Comparison of ENCODE assay signal across 8 mouse cellular contexts in genomic region chr5:34637591-34638156, GRCm38 (mm10). TPM values are rescaled to one million over a fixed set of nuclear protein-coding genes. Genes with fewer than 3 reads are reported as not detected.
A peak's percentile ranks its signal among the peaks of the same experiment; 100 is the strongest.
DNase-seq lines count a peak whose midpoint lies in the region; ATAC-seq and TF ChIP-seq lines count a peak whose summit lies in the region.

No protein-coding gene starts in this region.

- H3K9ac ChIP-seq in heart, embryonic 12.5 days, result peak overlapping the region; percentile 77; the same call in 1 of the 2 replicates
- no peak overlapping the region for H3K9ac ChIP-seq in forebrain, embryonic 12.5 days
- H3K9ac ChIP-seq in liver, embryonic 13.5 days, result peak overlapping the region; percentile 85

- H3K4me1 ChIP-seq in heart, embryonic 12.5 days (replicated peaks), result peaks cover 22% of the 10 kb centered on the region
- H3K4me1 ChIP-seq in forebrain, embryonic 12.5 days, result peaks cover 22% of the 10 kb centered on the region
- peaks cover 54% of the 10 kb centered on the region for H3K4me1 ChIP-seq in liver, embryonic 13.5 days (replicated peaks)

- intact Hi-C loops in left cerebral cortex, postnatal 36 days (cut with DNase I), result loop anchor here (2.0 to 5.0 kb wide), 2 partner anchors 119 to 300 kb away; partner anchors contain the start of gene Rnf4

- peak overlapping the region; percentile 92 for H3K4me2 ChIP-seq in heart, embryonic 12.5 days
- H3K4me2 ChIP-seq in forebrain, embryonic 12.5 days, result peak overlapping the region; percentile 88
- peak overlapping the region; percentile 98 for H3K4me2 ChIP-seq in liver, embryonic 13.5 days

- no peak for TF ChIP-seq CTCF in C2C12 (IDR thresholded peaks at IDR 0.05; ENCODE audit: control insufficient read depth, insufficient read depth, insufficient read length)

- no peaks in the 10 kb centered on the region for H3K27me3 ChIP-seq in heart, embryonic 12.5 days (replicated peaks)
- no peaks in the 10 kb centered on the region for H3K27me3 ChIP-seq in C2C12 (ENCODE audit: control insufficient read depth, insufficient read depth, insufficient read length)
- no peaks in the 10 kb centered on the region for H3K27me3 ChIP-seq in forebrain, embryonic 12.5 days
- H3K27me3 ChIP-seq in liver, embryonic 13.5 days, result no peaks in the 10 kb centered on the region

- no peak for DNase-seq in heart, adult 18-20 months
- DNase-seq in liver, embryonic 13.5 days, result no peak
- DNase-seq in left cerebral cortex, postnatal 36 days (ENCODE audit: low spot score in 2 of 2), result no peak
- no peak for DNase-seq in B cell, adult 2 months
- no peak for DNase-seq in right cerebral cortex, adult 2 months (ENCODE audit: low spot score in 2 of 2)

- no peak overlapping the region; the same call in 1 of the 2 replicates for H3K27ac ChIP-seq in heart, embryonic 12.5 days (ENCODE audit: poor library complexity, severe bottlenecking)
- peak overlapping the region; percentile 72; the same call in 1 of the 2 replicates for H3K27ac ChIP-seq in forebrain, embryonic 12.5 days
- peak overlapping the region; percentile 91 for H3K27ac ChIP-seq in liver, embryonic 13.5 days

- no peak overlapping the region for H3ac ChIP-seq in C2C12 (ENCODE audit: control insufficient read depth, insufficient read length, low read depth)

- ATAC-seq in heart, embryonic 12.5 days (ENCODE audit: insufficient number of reproducible peaks, low FRiP score), result no peak
- no peak for ATAC-seq in forebrain, embryonic 12.5 days (ENCODE audit: low FRiP score)
- ATAC-seq in liver, embryonic 13.5 days (ENCODE audit: low read depth), result no peak

- peaks cover 12% of the 10 kb centered on the region for H3K79me3 ChIP-seq in C2C12 (ENCODE audit: low read depth)

- H3K9me3 ChIP-seq in heart, embryonic 12.5 days (replicated peaks), result no peaks in the 10 kb centered on the region
- no peaks in the 10 kb centered on the region for H3K9me3 ChIP-seq in forebrain, embryonic 12.5 days
- no peaks in the 10 kb centered on the region for H3K9me3 ChIP-seq in liver, embryonic 13.5 days (replicated peaks)

- 79% methylated on average over 7 of the region's 7 CpGs for WGBS in heart, embryonic 12.5 days
- 87% methylated on average over 7 of the region's 7 CpGs for WGBS in forebrain, embryonic 12.5 days
- 59% methylated on average over 7 of the region's 7 CpGs for WGBS in liver, embryonic 13.5 days (ENCODE audit: insufficient replicate concordance)

- H3K4me3 ChIP-seq in heart, embryonic 12.5 days, result peak overlapping the region; percentile 66; the same call in 1 of the 2 replicates
- no peak overlapping the region for H3K4me3 ChIP-seq in C2C12 (ENCODE audit: insufficient read depth, poor library complexity, severe bottlenecking)
- no peak overlapping the region for H3K4me3 ChIP-seq in forebrain, embryonic 12.5 days (replicated peaks)
- H3K4me3 ChIP-seq in liver, embryonic 13.5 days (replicated peaks), result peak overlapping the region; percentile 73

- peaks cover 73% of the 10 kb centered on the region for H3K36me3 ChIP-seq in heart, embryonic 12.5 days
- peaks cover 66% of the 10 kb centered on the region for H3K36me3 ChIP-seq in C2C12 (ENCODE audit: control insufficient read depth, insufficient read depth)
- H3K36me3 ChIP-seq in forebrain, embryonic 12.5 days (replicated peaks), result peaks cover 77% of the 10 kb centered on the region
- peaks cover 80% of the 10 kb centered on the region for H3K36me3 ChIP-seq in liver, embryonic 13.5 days

- peaks cover 26% of the 10 kb centered on the region for H3K79me2 ChIP-seq in C2C12 (ENCODE audit: control insufficient read depth, insufficient read depth)

TF ChIP-seq in C2C12, 6 proteins besides CTCF, POLR2A, EP300 and RAD21:
- no peak for TF ChIP-seq MAX (IDR thresholded peaks at IDR 0.05)
- peak; percentile 5 for TF ChIP-seq CEBPB (IDR thresholded peaks at IDR 0.05; ENCODE audit: low read depth)
- TF ChIP-seq MYOG (IDR thresholded peaks at IDR 0.05; ENCODE audit: control insufficient read depth, extremely low read depth, insufficient read length), result no peak
TF ChIP-seq in C2C12: peak in this region for 1.

RNA-seq across cellular contexts. Expression of gene Mfsd10, which starts 0.7 kb away (rescaled TPM):
- polyA plus RNA-seq in heart, embryonic 12.5 days (2016; fragmentation: Nextera tagmentation; extraction: Ambion mirVana), result 72.2 and 76.5 TPM in 2 replicates
- 1 to 10 TPM; 6.8 to 8.6 TPM for total RNA-seq in heart, adult 18-20 months (2021)
- 69.3 TPM for polyA plus RNA-seq in C2C12 (2012; fragmentation: generic; extraction: Trizol)
- 78.7 and 102 TPM in 2 replicates for polyA plus RNA-seq in forebrain, embryonic 12.5 days (2016; fragmentation: Nextera tagmentation; extraction: Ambion mirVana)
- 56.3 and 65.9 TPM in 2 replicates for polyA plus RNA-seq in liver, embryonic 13.5 days (2015; fragmentation: Nextera tagmentation; extraction: Ambion mirVana)
- 10 to 100 TPM; 35.7 to 42.1 TPM for total RNA-seq in left cerebral cortex, postnatal 36 days (2021)

RNA-seq across cellular contexts. Expression of gene Nop14, which starts 22.3 kb away (rescaled TPM):
- 19.2 and 19.9 TPM in 2 replicates for polyA plus RNA-seq in heart, embryonic 12.5 days (2016; fragmentation: Nextera tagmentation; extraction: Ambion mirVana)
- 10 to 100 TPM; 13.7 to 17.5 TPM for total RNA-seq in heart, adult 18-20 months (2021)
- polyA plus RNA-seq in C2C12 (2012; fragmentation: generic; extraction: Trizol), result 24.4 TPM
- polyA plus RNA-seq in forebrain, embryonic 12.5 days (2016; fragmentation: Nextera tagmentation; extraction: Ambion mirVana), result 26.7 and 29.7 TPM in 2 replicates
- polyA plus RNA-seq in liver, embryonic 13.5 days (2015; fragmentation: Nextera tagmentation; extraction: Ambion mirVana), result 19.8 and 24.2 TPM in 2 replicates
- total RNA-seq in left cerebral cortex, postnatal 36 days (2021), result 10 to 100 TPM; 13.2 to 14.9 TPM

RNA-seq across cellular contexts. Expression of gene Grk4, which starts 22.5 kb away (rescaled TPM):
- polyA plus RNA-seq in heart, embryonic 12.5 days (2016; fragmentation: Nextera tagmentation; extraction: Ambion mirVana), result 2.7 and 3.6 TPM in 2 replicates
- 1 to 10 TPM; 1.0 to 1.7 TPM for total RNA-seq in heart, adult 18-20 months (2021)
- polyA plus RNA-seq in C2C12 (2012; fragmentation: generic; extraction: Trizol), result 0.43 TPM
- 1.1 and 1.7 TPM in 2 replicates for polyA plus RNA-seq in forebrain, embryonic 12.5 days (2016; fragmentation: Nextera tagmentation; extraction: Ambion mirVana)
- 0.42 and 0.67 TPM in 2 replicates for polyA plus RNA-seq in liver, embryonic 13.5 days (2015; fragmentation: Nextera tagmentation; extraction: Ambion mirVana)
- 1 to 10 TPM; 5.7 to 5.9 TPM for total RNA-seq in left cerebral cortex, postnatal 36 days (2021)

Comparison
In these comparisons a context has a peak if more than half of its experiments do, and no peak if none do; other contexts are left out.
1. H3K4me3 ChIP-seq: peak in heart, embryonic 12.5 days (single experiment) and liver, embryonic 13.5 days (single experiment); none in C2C12 (single experiment) and forebrain, embryonic 12.5 days (single experiment).
2. Peak in every context shown above with its lines, with median percentiles within 50 percentile points of each other: H3K4me2 ChIP-seq.